Mouse (Mus musculus) thymus, postnatal 0 days (tissue): ENCODE results near the gene Krt7. TPM values are rescaled to one million over a fixed set of nuclear protein-coding genes. Genes with fewer than 3 reads are reported as not detected.

Source experiments
- DNase-seq: peaks from one replicate; pipeline ENCODE4 v3.0.0-alpha.2; 2015; ENCODE audit warnings: low spot score
- polyA plus RNA-seq: library from polyadenylated mRNA; unstranded; fragments of >200 nt; fragmentation: Nextera tagmentation; extraction: Ambion mirVana; gene quantifications from 2 replicates; pipeline ENCODE4 v1.2.1, GENCODE M21; 2015

Krt7 gene
- polyA plus RNA-seq, result 84.1 and 92.4 TPM in 2 replicates

DNA sequence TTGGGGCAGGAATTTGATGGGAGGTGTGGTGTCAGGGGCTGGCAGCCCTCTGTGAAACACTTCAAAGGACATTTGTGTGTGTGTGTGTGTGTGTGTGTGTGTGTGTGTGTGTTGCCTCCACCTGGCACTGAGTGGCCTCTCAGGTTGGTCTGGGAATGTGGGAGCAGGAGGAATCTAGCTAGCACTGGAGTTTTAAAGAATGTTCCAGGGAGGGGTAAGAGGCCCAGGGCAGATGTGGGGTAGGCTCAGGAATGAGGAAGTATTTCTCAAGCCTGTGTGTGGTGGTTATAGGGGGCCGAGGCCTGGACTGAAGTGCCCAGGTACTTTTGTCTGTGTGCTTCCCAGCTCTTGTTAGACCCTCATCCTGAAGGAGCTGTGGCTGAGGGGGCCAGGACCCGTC, at the start of gene Krt7:
Krt7 (plus strand) TSS at position 269 of the 400 bp plus-strand sequence.
- no peak for DNase-seq

DNA sequence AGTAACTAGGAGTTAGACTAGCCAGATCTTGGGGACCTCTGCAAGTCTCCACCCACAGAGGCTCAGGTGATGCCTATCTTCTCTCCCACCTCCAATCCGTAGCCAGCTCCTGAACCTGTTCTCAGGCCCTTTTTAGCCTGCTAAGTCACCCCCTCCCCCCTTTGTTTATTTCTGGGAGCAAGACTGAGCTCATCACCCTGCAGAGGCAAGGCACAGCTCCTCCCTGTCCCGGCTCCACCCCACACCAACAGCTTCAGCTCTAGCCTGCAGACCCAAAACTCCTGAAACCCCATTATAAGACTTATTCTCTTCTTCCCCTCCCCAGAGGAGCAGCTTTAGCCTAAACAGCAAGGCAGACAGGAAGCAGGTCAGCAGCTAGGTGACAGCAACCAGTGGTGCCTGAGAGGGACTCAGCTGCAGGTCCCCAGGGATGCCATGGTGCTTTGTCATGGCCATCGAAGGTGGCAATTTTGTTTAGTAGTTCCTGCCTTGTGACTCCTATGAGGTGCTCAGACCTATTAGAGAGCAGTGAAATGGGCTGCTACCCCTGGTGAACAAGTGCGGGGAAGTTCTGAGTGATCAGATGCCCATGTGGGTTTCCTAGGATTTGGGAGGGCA, 48.3 kb upstream of the Krt7 start:
- DNase-seq, result no peak

DNA sequence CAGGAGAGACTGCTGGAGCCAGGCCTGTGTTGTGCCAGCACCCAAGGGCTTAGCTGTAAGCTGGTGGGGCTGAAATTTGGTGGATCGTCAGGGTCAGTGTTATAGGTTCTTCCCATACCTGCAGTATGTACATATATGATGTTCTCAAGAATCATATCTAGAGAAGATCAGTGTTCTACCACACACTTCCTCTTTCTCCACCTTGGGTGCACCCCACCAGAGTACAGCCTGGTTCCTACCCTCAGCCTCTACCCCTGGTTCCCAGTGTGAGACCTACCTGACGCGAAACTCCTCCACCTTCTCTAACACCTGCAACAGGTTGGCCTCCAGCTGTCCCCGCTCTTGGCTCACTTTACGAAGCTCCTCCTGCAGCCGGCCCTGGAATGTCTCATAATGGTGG, 46.9 kb upstream of the Krt7 start:
- DNase-seq, result no peak

DNA sequence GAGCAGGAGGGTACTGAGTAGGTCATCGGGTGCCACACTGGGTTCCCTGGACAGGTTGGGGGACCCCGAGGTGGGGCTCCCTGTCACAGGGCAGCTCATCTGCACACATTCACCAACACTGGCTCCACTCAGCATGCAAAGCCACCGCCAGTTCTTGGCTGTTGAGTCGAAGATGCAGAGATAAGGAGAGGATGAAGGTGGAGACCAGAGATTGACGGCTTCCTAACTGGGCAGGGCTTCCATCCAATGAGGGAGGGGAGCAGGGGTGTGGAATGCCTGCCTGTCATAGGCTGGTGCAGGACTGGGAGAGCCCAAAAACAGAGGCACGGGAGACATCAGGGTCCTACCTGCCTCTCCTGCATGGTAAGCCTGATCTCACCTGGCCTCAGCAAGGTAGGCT, 46.4 kb upstream of the Krt7 start:
- no peak for DNase-seq

DNA sequence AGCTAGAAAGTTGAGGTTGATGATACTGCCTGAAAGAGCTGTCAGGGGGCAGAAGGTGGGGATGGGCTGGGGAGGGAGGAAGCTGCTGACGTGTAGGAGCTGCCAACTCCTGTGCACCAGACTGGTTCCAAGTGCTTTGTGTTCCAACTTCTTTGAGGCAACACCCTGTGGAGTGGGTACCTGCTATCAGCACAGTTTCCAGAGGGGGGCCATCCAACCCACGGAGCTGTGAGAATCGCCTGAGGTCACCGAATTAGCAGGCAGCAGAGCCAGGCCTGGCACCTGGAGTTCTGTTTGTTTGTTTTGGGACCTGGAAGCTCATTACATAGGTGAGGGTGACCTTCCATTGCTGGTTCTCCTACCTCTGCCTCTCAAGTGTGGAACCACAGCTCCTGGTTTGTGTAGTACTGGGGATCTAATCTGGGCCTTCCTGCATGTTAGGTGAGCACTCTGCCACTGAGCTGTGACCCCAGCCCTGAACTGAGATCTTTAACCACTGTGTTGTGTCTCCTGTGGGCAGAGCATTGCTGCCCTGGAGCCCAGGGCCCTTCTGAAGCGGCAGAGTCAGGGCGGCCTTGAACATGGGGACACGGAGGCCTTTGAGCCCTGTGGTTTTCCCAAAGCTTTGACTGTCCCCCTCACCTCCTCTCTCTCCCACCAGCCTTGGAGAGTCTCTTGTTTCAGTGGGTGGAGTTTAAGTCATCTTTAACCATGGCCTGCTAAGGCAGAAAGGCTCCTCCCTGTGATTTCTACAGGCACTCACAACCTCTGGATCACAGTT, 45.8 kb upstream of the Krt7 start:
- DNase-seq, result no peak

DNA sequence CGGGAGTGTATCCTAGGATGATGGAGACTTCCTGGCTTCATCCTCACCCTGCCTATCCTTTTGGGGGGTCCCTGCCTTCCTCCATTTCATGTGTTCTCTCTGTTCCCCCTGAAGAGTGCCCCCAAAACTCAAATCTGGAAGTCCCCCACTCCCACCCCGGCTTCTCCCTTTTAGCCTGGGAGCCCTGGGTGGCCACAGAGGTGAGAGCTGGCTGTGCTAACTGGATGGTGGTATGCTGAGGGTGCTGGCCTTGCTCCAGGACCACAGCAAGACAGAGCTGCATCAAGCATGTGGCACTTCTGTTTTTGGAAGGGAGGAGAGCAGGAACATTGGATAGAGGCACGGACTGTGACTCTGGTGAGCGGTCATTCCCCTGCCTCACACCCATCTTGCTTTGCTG, 45.1 kb upstream of the Krt7 start:
- no peak for DNase-seq

DNA sequence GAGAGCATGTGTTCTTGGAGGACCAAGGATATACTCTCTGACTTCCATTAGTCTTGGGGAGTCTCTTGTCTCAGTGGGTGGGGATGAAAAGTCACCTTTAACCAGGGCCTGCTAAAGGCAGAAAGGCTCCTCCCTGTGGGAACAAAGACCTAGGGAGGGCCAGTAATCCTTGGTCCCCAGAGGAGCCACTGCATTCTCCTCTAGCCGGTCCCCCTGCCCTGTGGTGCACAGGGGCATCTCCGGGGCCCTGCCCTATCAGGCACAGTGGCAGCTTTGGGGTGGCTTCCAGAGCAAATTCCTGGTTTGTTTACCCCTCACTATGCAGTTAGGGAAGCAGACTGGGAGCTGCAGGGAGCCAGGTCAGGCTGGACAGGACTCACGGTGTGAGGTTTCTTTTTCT, 44.4 kb upstream of the Krt7 start:
- DNase-seq, result no peak

DNA sequence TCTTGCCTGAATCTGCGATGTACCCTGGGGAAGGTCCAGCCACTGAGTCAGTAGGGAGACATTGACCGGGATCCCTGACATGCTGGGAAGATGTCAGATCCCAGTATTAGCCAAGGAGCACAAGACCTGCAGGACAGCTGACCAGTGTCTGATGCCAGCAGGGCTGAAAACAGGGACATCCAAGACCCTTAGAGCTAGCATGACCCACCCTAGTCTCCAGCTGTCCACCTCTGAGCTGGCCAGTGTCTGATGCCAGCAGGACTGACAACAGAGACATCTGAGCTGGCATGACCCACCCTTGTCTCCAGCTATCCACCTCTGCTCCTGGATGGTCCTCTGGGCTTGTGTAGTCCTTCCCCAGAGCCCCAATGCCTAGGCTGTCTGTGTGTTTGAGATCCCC, 43.9 kb upstream of the Krt7 start:
- DNase-seq, result no peak

DNA sequence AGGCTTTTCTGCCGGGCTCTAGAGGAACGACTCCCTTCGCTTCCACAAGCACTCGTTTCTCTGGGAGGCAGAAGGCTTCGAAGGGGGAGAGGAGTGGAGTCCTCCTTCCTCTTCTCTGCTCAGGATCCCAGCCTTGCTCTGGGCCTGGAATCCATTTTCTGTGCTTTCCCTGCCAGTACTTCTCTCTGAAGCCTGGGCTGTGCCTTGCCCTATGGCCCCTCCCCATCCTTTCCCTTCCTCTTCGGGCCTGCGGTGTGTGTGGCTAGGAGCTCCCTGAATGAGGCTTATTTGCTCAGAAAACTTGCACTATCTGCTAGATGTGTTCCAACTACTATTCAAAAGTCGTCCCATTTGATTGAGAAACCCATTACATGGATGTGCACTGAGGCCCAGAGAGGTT, 43.3 kb upstream of the Krt7 start:
- DNase-seq, result no peak

DNA sequence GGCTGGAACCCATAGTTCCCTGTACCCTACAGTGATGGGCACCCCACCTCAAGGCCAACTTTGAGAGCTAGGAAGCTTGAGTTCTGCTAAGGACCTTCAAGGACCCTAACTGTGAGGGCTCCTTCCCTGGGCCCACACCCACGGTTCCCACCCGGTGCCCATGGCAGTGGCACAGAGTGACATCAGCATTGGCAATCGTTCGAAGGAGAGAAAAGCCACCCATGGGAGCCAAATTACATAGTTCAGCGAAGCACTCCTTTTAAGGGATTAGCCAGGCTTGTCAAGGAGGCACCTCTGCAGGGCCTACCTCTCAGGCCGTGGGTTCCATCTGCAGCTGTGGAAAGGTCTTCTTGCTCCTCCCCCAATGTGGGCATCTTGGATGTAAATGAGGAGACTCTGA, 42.8 kb upstream of the Krt7 start:
- no peak for DNase-seq

DNA sequence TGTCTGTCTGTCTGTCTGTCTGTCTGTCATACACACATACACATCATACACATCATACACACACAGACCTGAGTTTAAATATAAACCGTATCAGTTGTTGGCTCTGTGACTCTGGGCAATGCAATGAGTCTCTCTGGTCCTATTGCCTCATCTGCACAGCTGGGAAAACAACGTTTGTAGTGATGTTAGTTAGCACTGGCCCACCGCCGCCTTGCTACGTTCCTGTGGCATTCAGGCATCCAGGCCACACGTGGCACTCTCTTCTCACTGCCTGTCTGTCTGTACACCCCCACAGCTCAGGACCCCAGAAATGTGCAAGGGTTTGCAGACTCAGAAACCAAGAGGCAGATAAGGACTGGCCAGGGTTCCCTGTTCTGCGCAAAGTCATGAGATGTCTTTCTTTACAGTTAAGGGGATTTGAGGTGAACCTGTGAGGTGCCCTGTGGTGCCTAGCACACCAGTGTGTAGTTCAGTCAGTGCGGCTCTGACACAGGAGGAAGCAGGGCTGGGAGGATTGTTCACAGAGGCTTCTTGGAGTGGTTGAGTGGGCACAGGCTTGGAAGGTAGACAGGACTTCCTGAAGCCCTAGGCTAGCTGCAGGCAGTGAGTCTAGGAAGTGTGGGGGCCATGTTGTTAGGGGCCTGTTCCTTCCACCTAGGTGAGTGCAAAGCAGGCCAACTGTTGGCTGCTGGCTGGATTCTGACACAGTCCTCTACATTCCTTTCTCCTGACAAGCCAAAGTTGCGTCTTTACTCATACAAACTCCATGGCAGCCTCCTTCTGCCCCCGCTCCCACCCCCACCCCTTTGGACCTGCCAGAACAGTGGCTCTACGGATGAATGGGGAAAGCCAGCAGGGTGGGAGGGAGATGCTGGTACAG, 42.1 kb upstream of the Krt7 start:
- no peak for DNase-seq

DNA sequence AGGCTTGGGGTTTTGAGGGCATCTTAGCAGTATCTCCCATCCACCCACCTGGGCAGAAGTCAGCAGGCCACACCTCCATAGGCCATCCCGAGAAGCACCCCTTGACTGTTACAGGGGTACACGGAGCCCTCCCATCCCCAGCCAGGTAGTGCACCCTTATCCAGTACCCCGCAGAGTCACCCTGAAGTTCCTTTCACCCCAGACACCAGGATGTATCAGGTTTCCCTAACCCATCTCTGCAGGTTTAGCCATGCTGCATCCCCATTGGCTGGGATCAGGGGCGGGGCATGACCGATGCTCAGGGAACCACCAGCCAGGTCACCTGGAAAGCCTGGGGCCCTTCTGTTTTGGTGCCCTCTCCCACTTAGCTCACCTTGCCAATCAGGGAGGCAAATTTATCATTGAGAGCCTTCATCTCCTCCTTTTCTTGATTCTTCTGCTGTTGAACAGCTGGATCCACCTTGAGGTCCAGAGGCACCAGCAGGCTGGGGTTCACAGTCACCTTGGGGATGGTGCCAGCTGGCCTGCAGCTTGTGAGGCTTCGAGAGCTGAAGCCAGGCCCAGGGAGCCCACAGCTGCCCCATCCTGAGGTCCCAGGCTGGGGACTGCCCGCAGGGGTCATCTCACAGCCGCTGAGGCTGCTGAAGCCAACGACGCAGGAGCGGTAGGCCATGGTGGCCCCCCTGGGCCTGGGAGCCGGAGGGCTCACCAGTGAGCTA, 41.3 kb upstream of the Krt7 start:
- DNase-seq, result no peak

DNA sequence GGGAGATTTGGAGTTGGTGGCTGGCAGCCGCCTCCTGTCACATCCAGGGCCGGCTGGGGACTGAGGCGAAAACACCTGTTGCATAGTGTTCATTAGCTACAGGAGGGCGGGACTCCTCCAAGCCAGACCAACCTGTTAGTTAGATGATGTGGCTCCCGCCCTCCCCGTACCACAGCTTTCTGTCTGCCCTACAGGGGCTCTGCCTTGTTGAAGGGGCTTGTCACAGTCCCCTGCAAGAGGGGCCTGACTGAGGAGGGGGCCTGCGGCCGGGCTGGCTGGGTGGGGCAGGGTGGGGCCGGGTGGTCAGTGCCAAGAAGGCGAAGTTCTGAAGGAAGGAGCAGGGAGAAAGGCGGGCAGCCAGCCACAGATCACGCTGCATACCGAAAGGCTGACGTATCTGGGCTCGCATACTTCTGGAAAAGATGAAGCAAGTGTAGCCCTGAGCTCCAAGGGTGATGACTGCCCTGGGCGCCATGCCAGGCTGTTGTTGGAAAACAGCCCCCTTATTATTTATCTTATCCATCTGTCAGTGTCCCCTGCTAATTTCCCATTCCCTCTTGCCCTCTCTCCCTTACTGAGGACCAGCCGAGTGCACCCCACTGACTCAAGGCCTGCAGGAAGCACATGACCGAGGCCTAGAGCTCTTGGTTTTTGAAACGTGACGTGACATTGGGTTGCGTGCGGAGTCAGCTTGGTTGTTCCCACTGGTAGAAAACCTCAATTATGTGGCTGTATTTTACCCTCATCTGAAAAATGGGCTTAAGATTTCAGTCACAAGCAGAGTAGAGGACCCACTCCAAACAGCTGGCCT, 40.5 kb upstream of the Krt7 start, which contains the start of gene Krt80:
Krt80 (minus strand) TSS at position 62 of the 811 bp plus-strand sequence.
- no peak for DNase-seq

DNA sequence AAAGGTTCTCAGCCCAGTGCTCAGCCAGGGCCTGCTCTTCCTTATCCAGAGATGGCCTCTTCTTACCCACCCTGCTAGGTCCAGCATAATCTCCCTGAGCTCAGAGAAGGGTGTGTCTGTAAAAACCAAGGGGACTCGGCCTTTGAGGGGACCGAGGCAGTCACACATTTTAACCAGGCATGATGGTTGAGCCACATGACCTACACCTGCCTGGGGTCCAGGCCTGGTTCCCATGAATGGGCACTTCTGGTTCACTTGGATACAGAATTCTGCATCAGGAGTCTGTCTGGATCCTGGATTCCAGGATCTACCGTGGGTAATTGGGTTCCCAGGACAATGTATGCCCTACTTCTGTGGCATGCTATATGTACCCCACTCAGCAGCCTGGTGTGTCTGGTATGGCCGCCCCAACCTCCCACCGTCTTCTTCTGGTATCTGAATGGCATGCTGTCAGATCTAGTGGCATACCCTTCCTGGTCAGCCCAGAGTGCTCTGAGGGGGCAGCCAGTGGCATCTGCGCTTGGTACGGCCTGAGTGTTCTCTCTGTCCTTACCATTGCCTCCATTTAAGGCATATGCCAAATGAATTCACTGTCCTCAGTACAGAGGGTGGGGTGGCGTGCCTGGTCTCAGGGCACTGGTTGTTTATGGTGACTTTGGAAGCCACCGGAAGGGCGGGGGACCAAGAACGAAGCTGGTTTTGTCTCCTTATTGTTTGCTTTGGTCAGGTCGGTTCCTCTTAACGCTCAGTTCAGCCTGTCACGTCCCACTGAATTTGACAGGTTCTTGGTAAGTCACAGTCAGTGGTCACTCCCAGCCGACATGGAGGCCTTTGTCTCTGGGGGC, 39.5 kb upstream of the Krt7 start:
- DNase-seq, result no peak

DNA sequence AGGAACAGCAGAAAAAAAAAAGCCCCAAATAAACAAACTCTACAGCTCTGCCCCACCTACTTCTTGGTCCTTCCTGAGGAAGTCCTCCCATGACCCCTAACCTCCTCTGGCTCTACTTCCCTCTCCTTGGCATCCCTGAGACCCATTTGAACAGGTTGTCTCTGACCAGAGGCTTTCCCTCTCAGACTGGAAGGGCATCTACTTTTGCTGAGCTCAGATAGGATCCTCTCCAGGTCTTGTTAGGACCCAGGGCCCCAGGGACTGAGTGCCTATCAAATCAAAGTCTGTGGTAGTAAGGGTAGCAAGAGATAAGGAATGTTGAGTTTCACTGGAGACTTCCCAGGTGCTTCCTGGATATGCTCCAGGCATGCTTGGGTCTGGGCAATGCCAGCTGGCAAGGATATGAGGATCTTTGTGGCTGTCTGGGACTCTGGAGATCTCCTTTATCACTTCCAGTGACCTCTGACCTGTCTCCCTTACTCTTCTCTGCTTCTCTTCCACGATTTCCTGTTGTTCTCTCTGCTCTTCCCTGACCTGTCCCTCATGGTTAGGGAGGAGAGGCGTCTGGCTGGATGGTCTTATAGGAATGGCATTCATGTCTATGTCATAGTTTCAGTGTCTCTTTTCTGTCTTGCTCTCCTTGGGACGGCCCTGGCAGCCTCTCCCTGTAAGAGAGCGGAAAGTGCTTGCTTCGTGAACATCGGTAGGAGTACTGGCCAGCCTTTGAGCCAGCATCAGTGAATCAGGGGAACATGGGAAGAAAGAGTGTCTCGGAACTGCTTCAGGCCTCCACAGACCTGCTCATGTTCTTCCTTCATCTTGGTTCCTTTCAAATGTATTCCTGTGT, 38.5 kb upstream of the Krt7 start:
- DNase-seq, result no peak

DNA sequence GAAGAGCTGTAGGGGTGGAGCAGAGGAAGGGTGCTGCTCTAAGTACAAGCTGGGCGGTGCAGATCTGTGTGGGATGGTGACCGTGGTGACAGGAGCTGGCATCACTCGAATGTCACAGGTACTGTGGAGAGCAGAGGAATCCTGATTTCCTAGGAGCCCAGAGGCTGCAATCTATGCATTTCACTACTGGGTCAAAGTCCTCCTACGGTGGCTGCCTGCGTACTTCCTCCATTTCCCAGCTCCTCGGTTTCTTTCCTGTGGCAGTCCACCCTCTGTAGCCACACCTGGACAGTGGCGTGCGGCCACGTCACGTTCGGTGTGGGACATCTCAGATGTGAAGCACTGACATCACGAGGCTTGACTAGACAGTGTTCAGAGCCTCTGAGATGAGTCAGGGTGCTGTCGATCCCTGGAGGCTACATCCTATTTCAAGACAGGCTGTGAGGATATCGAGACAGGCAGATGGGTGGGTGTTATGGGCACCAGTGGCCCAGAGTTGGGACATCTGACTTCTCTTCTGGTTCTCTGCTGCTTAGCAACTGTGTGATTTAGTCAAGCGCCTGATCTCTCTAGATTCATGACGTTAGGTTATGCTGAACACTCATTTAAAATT, 37.5 kb upstream of the Krt7 start:
- DNase-seq, result no peak

DNA sequence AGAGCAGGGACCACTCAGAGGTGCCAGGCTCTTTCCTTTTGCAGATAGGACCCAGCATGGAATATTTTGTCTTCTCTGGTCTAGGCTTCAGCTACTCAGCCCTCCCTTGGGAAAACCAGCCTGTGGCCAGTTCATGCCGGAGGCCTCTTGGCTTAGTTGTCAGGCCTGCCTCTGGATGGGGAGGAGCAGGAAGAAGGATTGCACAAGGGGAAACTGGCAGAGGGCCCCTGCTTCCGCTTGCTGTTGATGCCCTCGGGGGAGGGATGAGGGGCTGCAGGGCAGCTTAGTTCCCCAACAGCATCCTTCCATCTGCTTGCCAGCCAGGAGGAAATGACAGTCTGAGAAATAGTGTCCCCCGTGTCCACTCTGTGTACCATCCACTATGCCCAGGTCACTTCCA, 36.0 kb upstream of the Krt7 start:
- DNase-seq, result no peak
